Mouse (Mus musculus) C2C12 (cell line): ENCODE measurements around the gene Aspscr1.

Experiments used
- CEBPB ChIP-seq: IDR thresholded peaks from one replicate; pipeline ENCODE4 v1.6.1; 2011; ENCODE audit warnings: low read depth, mild to moderate bottlenecking, control low read depth, moderate library complexity
- CTCF ChIP-seq: IDR thresholded peaks from one replicate; pipeline ENCODE4 v1.5.1; 2011; ENCODE audit not compliant: control insufficient read depth, insufficient read depth, insufficient read length
- FOSL1 ChIP-seq: IDR thresholded peaks from one replicate; pipeline ENCODE4 v1.8.0; 2011; ENCODE audit warnings: mild to moderate bottlenecking, low read length; ENCODE audit not compliant: poor library complexity, insufficient read depth, severe bottlenecking
- MAX ChIP-seq: IDR thresholded peaks from one replicate; pipeline ENCODE4 v1.6.1; 2011; ENCODE audit warnings: mild to moderate bottlenecking, control low read depth
- MYOD1 ChIP-seq: IDR thresholded peaks from one replicate; pipeline ENCODE4 v1.6.1; 2011; ENCODE audit warnings: low read depth; ENCODE audit not compliant: control insufficient read depth, insufficient read length
- USF1 ChIP-seq: IDR thresholded peaks from one replicate; pipeline ENCODE4 v1.6.1; 2011; ENCODE audit warnings: low read depth, mild to moderate bottlenecking, control low read depth, moderate library complexity

DNA sequence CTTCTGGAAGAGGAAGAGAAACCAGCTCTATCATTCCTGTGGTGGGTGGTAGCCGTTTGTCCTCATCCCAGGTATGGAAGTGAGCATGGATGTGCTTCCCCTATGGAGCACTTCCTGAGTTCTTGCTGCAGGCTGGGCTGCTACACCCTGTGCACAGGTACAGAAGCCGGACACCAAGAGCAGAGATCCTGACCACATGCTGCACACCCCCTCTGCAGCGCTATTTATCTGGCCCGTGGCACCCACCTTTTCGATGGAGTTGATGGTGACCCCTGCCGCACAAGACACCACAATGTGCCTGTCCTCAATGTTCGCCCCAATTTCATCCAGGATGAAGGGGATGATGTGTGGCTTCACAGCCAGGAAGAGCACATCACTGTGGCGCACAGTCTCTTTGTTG is 30.9 kb upstream of the Aspscr1 start:
- TF ChIP-seq CTCF (no peak), USF1 (no peak), MYOD1 (no peak), FOSL1 (no peak), MAX (no peak), CEBPB (no peak)
